Mouse (Mus musculus) CH12.LX (cell line): ENCODE measurements around the gene Gnas. TPM values are rescaled to one million over a fixed set of nuclear protein-coding genes. Genes with fewer than 3 reads are reported as not detected.

ENCODE experiments used
- DNase-seq: peaks from one replicate; pipeline ENCODE4 v3.0.0-alpha.2; 2013; ENCODE audit errors: extremely low read depth
- H3K27ac ChIP-seq: 2 replicates; pipeline ENCODE4 v1.5.1; 2012; ENCODE audit warnings: low read depth, mild to moderate bottlenecking, control low read depth, moderate library complexity; ENCODE audit not compliant: insufficient read depth
- H3K27me3 ChIP-seq: replicated peaks from 2 replicates; pipeline ENCODE3; 2012; ENCODE audit warnings: inconsistent platforms
- H3K36me3 ChIP-seq, 2 experiments: replicated peaks in 1 of 2; 2 replicates each; pipeline versions ENCODE3 to v1.6.1; 2012; ENCODE audit warnings: inconsistent platforms in 1 of 2, low read length in 1 of 2, mild to moderate bottlenecking in 1 of 2, mixed read lengths in 1 of 2, moderate library complexity in 1 of 2; ENCODE audit not compliant: control insufficient read depth in 1 of 2, insufficient read depth in 1 of 2
- H3K4me1 ChIP-seq, 2 experiments: 2 replicates each; pipeline ENCODE4 v1.6.1; 2012; ENCODE audit warnings: inconsistent platforms in 1 of 2, moderate library complexity in 1 of 2; ENCODE audit not compliant: insufficient read depth in 2 of 2, control insufficient read depth in 1 of 2
- H3K4me2 ChIP-seq: 2 replicates; pipeline ENCODE4 v1.6.1; 2012; ENCODE audit warnings: low read depth, mild to moderate bottlenecking, control low read depth; ENCODE audit not compliant: poor library complexity, insufficient read depth, severe bottlenecking
- H3K4me3 ChIP-seq, 3 experiments: fragments of 150-350 bp in 1 of 3; sonication (generic) in 1 of 3; replicated peaks in 1 of 3; 2 replicates each; pipeline versions ENCODE3 to v1.5.1; 2011 to 2012; ENCODE audit warnings: low read depth in 2 of 3, low read length in 2 of 3, mild to moderate bottlenecking in 2 of 3, moderate library complexity in 2 of 3, control low read depth in 1 of 3, improper control_type of control experiment in 1 of 3, inconsistent platforms in 1 of 3, mixed read lengths in 1 of 3; ENCODE audit not compliant: poor library complexity in 1 of 3
- H3K79me2 ChIP-seq: replicated peaks from 2 replicates; pipeline ENCODE4 v1.6.1; 2012; ENCODE audit warnings: mild to moderate bottlenecking, moderate library complexity; ENCODE audit not compliant: control insufficient read depth, poor library complexity, insufficient read depth, severe bottlenecking; ENCODE audit errors: extremely low read depth
- H3K9ac ChIP-seq: 2 replicates; pipeline ENCODE4 v1.6.1; 2012; ENCODE audit warnings: low read depth, mild to moderate bottlenecking, control low read depth, moderate library complexity; ENCODE audit not compliant: insufficient read depth
- H3K9me3 ChIP-seq: replicated peaks from 2 replicates; pipeline ENCODE3; 2012; ENCODE audit warnings: low read length, inconsistent platforms, mixed read lengths
- BHLHE40 ChIP-seq: IDR thresholded peaks from 2 replicates; pipeline ENCODE4 v1.6.1; 2011; ENCODE audit warnings: mild to moderate bottlenecking, low read depth, low read length, improper control_type of control experiment
- E2F4 ChIP-seq: IDR thresholded peaks from 2 replicates; pipeline ENCODE4 v1.6.1; 2011; ENCODE audit warnings: low read depth, low read length, improper control_type of control experiment; ENCODE audit not compliant: insufficient replicate concordance
- EP300 ChIP-seq: IDR thresholded peaks from 2 replicates; pipeline ENCODE4 v1.6.1; 2011; ENCODE audit warnings: low read length, improper control_type of control experiment
- IRF4 ChIP-seq: IDR thresholded peaks from 2 replicates; pipeline ENCODE4 v1.6.1; 2014; ENCODE audit warnings: low read depth, mild to moderate bottlenecking, inconsistent platforms, low read length, improper control_type of control experiment
- MAFK ChIP-seq: IDR thresholded peaks from 2 replicates; pipeline ENCODE4 v1.6.1; 2011; ENCODE audit warnings: low read length, improper control_type of control experiment; ENCODE audit not compliant: insufficient replicate concordance
- MAX ChIP-seq: IDR thresholded peaks from 2 replicates; pipeline ENCODE4 v1.6.1; 2011; ENCODE audit warnings: low read length, improper control_type of control experiment
- MAZ ChIP-seq: IDR thresholded peaks from 2 replicates; pipeline ENCODE4 v1.6.1; 2012; ENCODE audit warnings: low read depth, mild to moderate bottlenecking, inconsistent platforms, low read length, improper control_type of control experiment, moderate library complexity
- MEF2A ChIP-seq: IDR thresholded peaks from 2 replicates; pipeline ENCODE4 v1.6.1; 2014; ENCODE audit warnings: low read depth, mild to moderate bottlenecking, inconsistent platforms, low read length, improper control_type of control experiment, borderline replicate concordance
- MXI1 ChIP-seq: IDR thresholded peaks from 2 replicates; pipeline ENCODE4 v1.6.1; 2011; ENCODE audit warnings: mild to moderate bottlenecking, low read depth, low read length, improper control_type of control experiment
- MYC ChIP-seq: IDR thresholded peaks from 2 replicates; pipeline ENCODE4 v1.6.1; 2011; ENCODE audit warnings: low read depth, mild to moderate bottlenecking, improper control_type of control experiment, low read length
- NRF1 ChIP-seq: IDR thresholded peaks from 2 replicates; pipeline ENCODE4 v1.6.1; 2014; ENCODE audit warnings: low read depth, mild to moderate bottlenecking, inconsistent platforms, low read length, improper control_type of control experiment, moderate library complexity
- PAX5 ChIP-seq: IDR thresholded peaks from 2 replicates; pipeline ENCODE4 v1.6.1; 2012; ENCODE audit warnings: low read length, inconsistent platforms, mixed read lengths
- POLR2A ChIP-seq: IDR thresholded peaks from 2 replicates; pipeline ENCODE4 v1.6.1; 2011; ENCODE audit warnings: low read depth, mild to moderate bottlenecking, improper control_type of control experiment, low read length
- RAD21 ChIP-seq: IDR thresholded peaks from 2 replicates; pipeline ENCODE4 v1.6.1; 2011; ENCODE audit warnings: low read depth, mild to moderate bottlenecking, low read length, improper control_type of control experiment, moderate library complexity
- RCOR1 ChIP-seq: conservative IDR thresholded peaks from 2 replicates; pipeline ENCODE4 v1.6.1; 2012; ENCODE audit warnings: low read depth, mild to moderate bottlenecking, inconsistent platforms, low read length, improper control_type of control experiment
- SIN3A ChIP-seq: IDR thresholded peaks from 2 replicates; pipeline ENCODE4 v1.6.1; 2012; ENCODE audit warnings: low read length, improper control_type of control experiment, inconsistent platforms
- TBP ChIP-seq: conservative IDR thresholded peaks from 2 replicates; pipeline ENCODE4 v1.6.1; 2011; ENCODE audit warnings: low read depth, low read length, improper control_type of control experiment
- TCF12 ChIP-seq: IDR thresholded peaks from 2 replicates; pipeline ENCODE4 v1.6.1; 2014; ENCODE audit warnings: low read depth, mild to moderate bottlenecking, inconsistent platforms, low read length, improper control_type of control experiment
- USF1 ChIP-seq: IDR thresholded peaks from 2 replicates; pipeline ENCODE4 v1.6.1; 2014; ENCODE audit warnings: low read depth, mild to moderate bottlenecking, inconsistent platforms, low read length, improper control_type of control experiment
- USF2 ChIP-seq: conservative IDR thresholded peaks from 2 replicates; pipeline ENCODE4 v1.6.1; 2011; ENCODE audit warnings: low read depth, low read length, improper control_type of control experiment
- ZC3H11A ChIP-seq: IDR thresholded peaks from 2 replicates; pipeline ENCODE4 v1.6.1; 2012; ENCODE audit warnings: low read depth, mild to moderate bottlenecking, inconsistent platforms, low read length, improper control_type of control experiment
- ZKSCAN1 ChIP-seq: IDR thresholded peaks from 2 replicates; pipeline ENCODE4 v1.6.1; 2012; ENCODE audit warnings: low read depth, inconsistent platforms, low read length, improper control_type of control experiment, borderline replicate concordance
- dilution Hi-C: fragments of 300-500 bp; cut with MboI; formaldehyde crosslinking; loops from 2 replicates; pipeline ENCODE4 v1.14.3; 2020; ENCODE audit warnings: low sequenced_read_pairs; ENCODE audit not compliant: extremely low pct_unique_long_range_greater_than_20kb, extremely low pct_ligation_motif_present
- in situ Hi-C: fragments of 300-500 bp; cut with MboI; formaldehyde crosslinking; loops from 3 replicates; pipeline ENCODE4 v1.14.3; 2019; ENCODE audit warnings: low sequenced_read_pairs, low pct_ligation_motif_present, low pct_unique_long_range_greater_than_20kb, mixed read lengths
- polyA plus RNA-seq: library from polyadenylated mRNA; unstranded; fragments of >175 nt; gene quantifications from 2 replicates; pipeline ENCODE4 v1.2.1, GENCODE M21; 2012; ENCODE audit warnings: low read depth; ENCODE audit not compliant: insufficient read length
- total RNA-seq, 2 experiments: library from RNA; depleted of rRNA; stranded (reverse); fragments of 300-350 nt in 1 of 2; fragments of >200 nt in 1 of 2; gene quantifications; 2 replicates each; pipeline ENCODE4 v1.2.3; 2012 to 2014

The Gnas gene
- total and polyA plus RNA-seq, 3 experiments: 369 to 502 (median 452) TPM

DNA sequence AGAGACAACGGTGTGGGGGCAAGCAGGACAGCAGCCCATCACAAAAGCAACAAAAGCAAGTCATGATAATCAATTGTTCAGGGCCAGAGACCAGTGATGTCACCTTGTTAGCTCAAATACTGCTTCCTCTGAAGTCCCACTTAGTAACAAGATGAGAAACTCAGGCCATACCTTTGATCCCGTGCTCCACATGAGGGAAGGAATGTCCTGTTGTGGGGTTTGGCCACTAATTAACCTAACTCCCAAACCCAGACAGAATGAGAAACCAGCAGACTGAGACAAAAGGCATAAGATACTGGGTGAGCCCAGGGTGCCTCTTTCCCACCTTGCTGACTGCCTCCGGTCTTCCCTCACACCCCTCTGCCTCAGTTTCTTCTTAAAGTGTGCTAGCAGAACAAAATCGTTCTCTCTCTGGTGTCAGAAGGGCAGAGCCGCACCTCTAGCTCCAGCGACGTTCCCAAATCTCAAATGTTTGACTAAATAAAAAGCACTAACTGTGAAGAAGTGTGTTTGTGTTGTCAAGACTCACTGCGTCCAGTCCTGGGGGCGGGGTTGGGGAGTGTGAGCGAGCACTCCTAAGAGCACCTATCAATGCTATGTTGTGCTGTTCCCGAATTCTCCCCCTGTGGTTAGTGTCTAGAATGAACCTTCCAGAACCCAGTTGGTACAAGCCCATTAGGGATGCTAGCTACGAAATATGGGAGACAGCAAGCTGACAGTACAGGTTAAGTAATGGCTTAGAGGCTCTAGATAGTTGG is 4.7 kb downstream of the Gnas start:
- TF ChIP-seq POLR2A: no peak
- TF ChIP-seq USF1: no peak
- no peak for TF ChIP-seq TBP
- no peak for TF ChIP-seq MEF2A
- TF ChIP-seq ZC3H11A: no peak
- TF ChIP-seq BHLHE40: no peak
- no peak for TF ChIP-seq MAFK
- TF ChIP-seq MAZ: no peak
- no peak for TF ChIP-seq MYC
- no peak for TF ChIP-seq E2F4
- TF ChIP-seq NRF1: no peak
- no peak for TF ChIP-seq ZKSCAN1
- no peak overlapping the region for H3K9ac ChIP-seq
- in situ Hi-C loops: no loop called here
- H3K27me3 ChIP-seq: no peaks in the 10 kb centered on the region
- no peak overlapping the region for H3K27ac ChIP-seq
- peaks cover 40 to 82% of the 10 kb centered on the region in 2 experiments for H3K36me3 ChIP-seq
- H3K4me2 ChIP-seq: no peak overlapping the region
- dilution Hi-C loops: no loop called here
- no peak overlapping the region for H3K4me3 ChIP-seq
- peaks cover 21% of the 10 kb centered on the region for H3K9me3 ChIP-seq
- peaks cover 55% of the 10 kb centered on the region for H3K79me2 ChIP-seq
- peaks cover 3 to 27% of the 10 kb centered on the region in 2 experiments; a peak in 3 of 4 replicates for H3K4me1 ChIP-seq
- DNase-seq: no peak

DNA sequence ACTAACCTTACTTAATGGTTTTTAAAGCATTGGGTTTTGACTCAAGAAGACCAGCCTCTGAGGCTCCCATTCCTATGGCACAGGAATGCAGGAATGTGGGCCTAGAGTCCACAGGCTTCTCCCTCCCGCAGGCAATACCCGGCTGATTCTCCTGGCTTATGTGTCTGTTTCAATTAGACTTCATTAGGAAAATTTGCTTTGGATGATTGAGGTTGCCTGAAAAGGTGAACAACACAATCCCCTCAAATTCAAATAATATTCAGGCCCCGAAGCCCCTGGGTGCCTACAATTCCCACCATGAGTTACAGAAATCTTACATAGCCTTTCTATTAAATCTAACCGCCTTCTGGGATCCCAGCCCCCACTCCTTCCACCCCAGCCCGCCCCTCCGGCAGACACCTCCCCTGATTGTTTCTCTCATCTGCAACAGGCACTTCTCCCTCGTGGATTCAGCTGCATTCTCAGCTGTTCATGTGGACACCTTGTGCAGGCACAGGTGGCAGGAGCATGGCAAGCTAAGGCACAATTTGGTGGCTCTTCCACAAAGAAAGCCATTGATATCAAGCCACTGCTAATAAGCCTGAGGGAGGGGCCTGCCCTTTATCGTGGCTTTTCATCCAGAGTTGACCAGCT is 7.0 kb downstream of the Gnas start:
- DNase-seq: no peak
- no peak overlapping the region for H3K4me2 ChIP-seq
- no peak for TF ChIP-seq RAD21
- no peak for TF ChIP-seq MAFK
- no peak for TF ChIP-seq IRF4
- no peak for TF ChIP-seq USF2
- no peak for TF ChIP-seq ZKSCAN1
- no peak for TF ChIP-seq MAX
- no peak for TF ChIP-seq TCF12
- no peak for TF ChIP-seq SIN3A
- no peak for TF ChIP-seq MXI1
- no peak for TF ChIP-seq PAX5
- TF ChIP-seq MEF2A: no peak
- no peak for TF ChIP-seq USF1
- TF ChIP-seq EP300: no peak
- no peak for TF ChIP-seq RCOR1
- TF ChIP-seq, all 38 proteins: peak for 0
- H3K4me3 ChIP-seq: no peak overlapping the region
- peaks cover 4% of the 10 kb centered on the region for H3K9me3 ChIP-seq
- no peak overlapping the region for H3K27ac ChIP-seq
- in situ Hi-C loops (no loop called here), dilution Hi-C loops (no loop called here)
- no peak overlapping the region for H3K9ac ChIP-seq
- H3K36me3 ChIP-seq: peaks cover 18 to 59% of the 10 kb centered on the region in 2 experiments
- peaks cover 66% of the 10 kb centered on the region for H3K79me2 ChIP-seq
- H3K27me3 ChIP-seq: no peaks in the 10 kb centered on the region
- H3K4me1 ChIP-seq: peaks cover 3 to 27% of the 10 kb centered on the region in 2 experiments; a peak in 3 of 4 replicates
